Mouse (Mus musculus): ENCODE measurements around the gene Raph1.

- TF ChIP-seq POLR2A (IDR thresholded peaks at IDR 0.05; ENCODE audit: insufficient read depth, low read depth, low read length) (no peak), CTCF (IDR thresholded peaks at IDR 0.05) (peak; percentile 61), EP300 (IDR thresholded peaks at IDR 0.05; ENCODE audit: insufficient read depth, low read depth, low read length) (no peak)
Observed at GRCm38 (mm10) chr1:60534932-60535331, 32.0 kb downstream of the Raph1 start.
